Mouse (Mus musculus): Measurements from ENCODE around the gene Csrp3. TPM values are rescaled to one million over a fixed set of nuclear protein-coding genes. Genes with fewer than 3 reads are reported as not detected.

Csrp3 gene
- polyA plus RNA-seq, 1 experiment from 2014 or later: 0.96 TPM

DNA sequence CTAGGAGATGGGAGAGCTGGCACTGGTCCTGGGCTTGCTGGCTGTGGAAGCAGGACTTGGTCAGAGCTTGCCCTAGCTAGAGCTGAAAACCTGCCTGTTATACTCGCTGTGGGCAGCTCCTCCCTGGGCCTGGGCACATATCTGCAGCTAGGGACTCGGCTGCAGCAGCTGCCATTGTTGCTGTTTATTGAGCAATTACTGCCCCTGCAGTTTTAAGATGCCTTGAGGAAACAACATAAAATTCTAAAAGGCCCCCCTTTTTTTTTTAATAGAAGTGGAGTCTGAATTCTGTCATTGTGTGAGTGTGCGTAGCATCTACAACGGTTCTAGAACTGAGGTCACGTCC, 36.4 kb upstream of the Csrp3 start:
- H3K27me3 ChIP-seq (ENCODE audit: control insufficient read depth, insufficient read depth, low read length): peaks cover 9% of the 10 kb centered on the region
- no peaks in the 10 kb centered on the region for H3K36me3 ChIP-seq (ENCODE audit: control insufficient read depth, insufficient read depth, low read length)
- no peak for ATAC-seq (ENCODE audit: low read depth)
- H3K27ac ChIP-seq (ENCODE audit: low read depth, low read length): no peak overlapping the region
- H3K9ac ChIP-seq (replicated peaks; ENCODE audit: low read depth, low read length): no peak overlapping the region
- H3K4me2 ChIP-seq (ENCODE audit: low read depth, low read length): no peak overlapping the region
- H3K9me3 ChIP-seq (ENCODE audit: control insufficient read depth, low read length): no peaks in the 10 kb centered on the region
- no peak overlapping the region for H3K4me3 ChIP-seq (ENCODE audit: low read depth, low read length)
- H3K4me1 ChIP-seq (ENCODE audit: control insufficient read depth, insufficient read depth, low read length): peaks cover 2% of the 10 kb centered on the region; the same call in 1 of the 2 replicates
- WGBS: 34% methylated on average over 5 of the region's 5 CpGs

DNA sequence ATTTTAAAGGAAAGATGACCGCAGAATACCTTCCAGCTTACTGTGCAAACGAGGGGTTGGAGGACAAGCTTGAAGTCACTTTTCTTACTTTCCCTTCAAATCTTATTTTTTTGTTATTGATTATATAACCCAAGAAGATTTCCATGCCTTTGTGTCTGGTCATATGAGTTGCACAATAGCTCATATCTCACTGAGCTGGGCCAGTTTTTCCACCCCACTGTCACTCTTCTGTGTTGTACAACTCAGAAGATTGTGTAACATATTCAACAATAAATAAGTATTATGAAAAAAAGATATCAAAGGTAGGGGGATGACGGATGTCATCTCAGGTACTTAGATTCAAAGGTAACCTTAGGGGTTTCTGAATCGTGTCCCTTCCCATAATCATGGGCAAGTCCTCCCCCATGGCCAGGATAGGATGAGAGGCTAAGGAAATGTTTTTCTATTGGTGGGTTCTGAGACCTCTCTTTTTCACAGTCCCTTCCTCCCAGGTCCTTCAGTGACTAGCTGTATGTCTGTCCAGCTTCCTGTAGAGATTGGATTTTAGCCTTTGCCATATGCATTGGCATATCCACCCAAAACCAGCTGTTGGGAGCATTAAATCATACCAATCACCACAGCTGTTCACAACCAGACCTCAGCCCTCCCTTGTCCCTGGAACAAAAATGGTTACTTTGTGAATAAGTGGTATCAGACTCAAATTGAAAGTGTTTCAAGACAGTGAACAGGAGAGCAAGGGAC, 35.9 kb upstream of the Csrp3 start:
- no peak overlapping the region for H3K4me2 ChIP-seq (ENCODE audit: low read depth, low read length)
- H3K4me3 ChIP-seq (ENCODE audit: low read depth, low read length): no peak overlapping the region
- peaks cover 2% of the 10 kb centered on the region; the same call in 1 of the 2 replicates for H3K4me1 ChIP-seq (ENCODE audit: control insufficient read depth, insufficient read depth, low read length)
- H3K27me3 ChIP-seq (ENCODE audit: control insufficient read depth, insufficient read depth, low read length): peaks cover 9% of the 10 kb centered on the region
- no peak for ATAC-seq (ENCODE audit: low read depth)
- H3K27ac ChIP-seq (ENCODE audit: low read depth, low read length): no peak overlapping the region
- 87% methylated on average over 4 of the region's 4 CpGs for WGBS
- H3K36me3 ChIP-seq (ENCODE audit: control insufficient read depth, insufficient read depth, low read length): no peaks in the 10 kb centered on the region
- H3K9me3 ChIP-seq (ENCODE audit: control insufficient read depth, low read length): no peaks in the 10 kb centered on the region
- no peak overlapping the region for H3K9ac ChIP-seq (replicated peaks; ENCODE audit: low read depth, low read length)

DNA sequence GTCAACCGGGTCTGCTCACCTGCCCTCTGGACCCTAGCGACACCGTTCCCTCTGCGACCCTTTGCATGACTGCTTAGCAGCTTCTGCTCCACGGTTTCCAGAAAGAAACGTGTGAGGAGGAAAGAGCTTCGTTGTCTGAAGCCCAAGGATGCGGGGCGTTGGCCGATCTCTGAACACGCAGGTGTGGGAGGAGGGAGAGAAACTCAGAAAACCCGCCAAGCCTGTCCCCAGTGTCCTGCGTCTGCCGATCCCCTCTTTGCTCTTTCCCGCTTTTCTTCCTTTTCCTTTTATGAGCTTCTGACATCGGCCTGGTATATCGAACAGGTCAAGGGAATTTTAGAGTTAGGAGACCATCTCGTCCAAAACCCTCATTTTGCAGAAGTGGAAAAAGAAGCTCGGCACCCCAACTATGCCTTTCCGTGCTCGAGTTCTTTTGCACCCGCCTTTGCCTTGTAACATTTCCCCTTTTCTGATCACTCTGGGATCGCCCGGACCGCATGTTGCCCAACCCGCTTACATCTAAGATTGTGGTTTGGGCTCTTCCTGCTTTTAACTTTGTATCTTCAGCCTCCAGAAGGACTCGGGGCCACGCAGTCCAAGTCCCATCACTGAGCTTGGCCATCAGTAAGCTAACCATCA, 34.3 kb upstream of the Csrp3 start:
- no peak overlapping the region for H3K27ac ChIP-seq (ENCODE audit: low read depth, low read length)
- H3K4me1 ChIP-seq (ENCODE audit: control insufficient read depth, insufficient read depth, low read length): peaks cover 2% of the 10 kb centered on the region; the same call in 1 of the 2 replicates
- H3K9me3 ChIP-seq (ENCODE audit: control insufficient read depth, low read length): no peaks in the 10 kb centered on the region
- H3K9ac ChIP-seq (replicated peaks; ENCODE audit: low read depth, low read length): no peak overlapping the region
- H3K36me3 ChIP-seq (ENCODE audit: control insufficient read depth, insufficient read depth, low read length): no peaks in the 10 kb centered on the region
- H3K27me3 ChIP-seq (ENCODE audit: control insufficient read depth, insufficient read depth, low read length): peaks cover 9% of the 10 kb centered on the region
- peak overlapping the region; percentile 100 for H3K4me2 ChIP-seq (ENCODE audit: low read depth, low read length)
- peak overlapping the region; percentile 67 for H3K4me3 ChIP-seq (ENCODE audit: low read depth, low read length)
- no peak for ATAC-seq (ENCODE audit: low read depth)
- 2% methylated on average over 28 of the region's 28 CpGs for WGBS

DNA sequence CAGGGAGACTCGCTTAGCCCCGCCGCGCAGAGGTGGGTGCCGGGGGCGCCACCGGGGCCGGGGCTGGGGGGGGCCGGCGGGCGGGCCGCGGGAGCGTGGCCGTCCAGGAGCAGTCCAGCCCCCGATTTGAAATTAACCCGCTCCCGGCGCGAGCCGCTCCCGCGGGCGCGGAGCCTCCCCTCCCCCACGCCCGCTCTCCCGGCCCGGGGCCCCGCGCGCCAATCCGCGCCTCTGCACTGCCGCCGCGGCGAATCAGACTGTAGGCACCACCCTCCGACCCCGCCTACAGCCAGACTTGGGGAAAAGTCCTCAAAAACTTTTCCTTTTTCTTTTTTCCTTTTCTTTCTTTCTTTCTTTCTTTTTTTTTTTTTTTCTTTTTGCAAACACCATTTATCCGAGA, 33.7 kb upstream of the Csrp3 start, which contains the start of gene E2f8:
Gene E2f8, minus strand, starts transcription at position 111 of the 400 bp plus-strand sequence.
- H3K9me3 ChIP-seq (ENCODE audit: control insufficient read depth, low read length): no peaks in the 10 kb centered on the region
- peak; percentile 80 for ATAC-seq (ENCODE audit: low read depth)
- H3K4me2 ChIP-seq (ENCODE audit: low read depth, low read length): peak within 1 kb of the TSS; percentile 100
- peak within 1 kb of the TSS; percentile 67 for H3K4me3 ChIP-seq (ENCODE audit: low read depth, low read length)
- no peak within 1 kb of the TSS for H3K27ac ChIP-seq (ENCODE audit: low read depth, low read length)
- no peaks in the 10 kb centered on the region for H3K36me3 ChIP-seq (ENCODE audit: control insufficient read depth, insufficient read depth, low read length)
- under 1% methylated on average over 34 of the region's 41 CpGs for WGBS
- peaks cover 9% of the 10 kb centered on the region for H3K27me3 ChIP-seq (ENCODE audit: control insufficient read depth, insufficient read depth, low read length)
- peaks cover 2% of the 10 kb centered on the region; the same call in 1 of the 2 replicates for H3K4me1 ChIP-seq (ENCODE audit: control insufficient read depth, insufficient read depth, low read length)
- peak within 1 kb of the TSS; percentile 34; the same call in 1 of the 2 replicates for H3K9ac ChIP-seq (replicated peaks; ENCODE audit: low read depth, low read length)

DNA sequence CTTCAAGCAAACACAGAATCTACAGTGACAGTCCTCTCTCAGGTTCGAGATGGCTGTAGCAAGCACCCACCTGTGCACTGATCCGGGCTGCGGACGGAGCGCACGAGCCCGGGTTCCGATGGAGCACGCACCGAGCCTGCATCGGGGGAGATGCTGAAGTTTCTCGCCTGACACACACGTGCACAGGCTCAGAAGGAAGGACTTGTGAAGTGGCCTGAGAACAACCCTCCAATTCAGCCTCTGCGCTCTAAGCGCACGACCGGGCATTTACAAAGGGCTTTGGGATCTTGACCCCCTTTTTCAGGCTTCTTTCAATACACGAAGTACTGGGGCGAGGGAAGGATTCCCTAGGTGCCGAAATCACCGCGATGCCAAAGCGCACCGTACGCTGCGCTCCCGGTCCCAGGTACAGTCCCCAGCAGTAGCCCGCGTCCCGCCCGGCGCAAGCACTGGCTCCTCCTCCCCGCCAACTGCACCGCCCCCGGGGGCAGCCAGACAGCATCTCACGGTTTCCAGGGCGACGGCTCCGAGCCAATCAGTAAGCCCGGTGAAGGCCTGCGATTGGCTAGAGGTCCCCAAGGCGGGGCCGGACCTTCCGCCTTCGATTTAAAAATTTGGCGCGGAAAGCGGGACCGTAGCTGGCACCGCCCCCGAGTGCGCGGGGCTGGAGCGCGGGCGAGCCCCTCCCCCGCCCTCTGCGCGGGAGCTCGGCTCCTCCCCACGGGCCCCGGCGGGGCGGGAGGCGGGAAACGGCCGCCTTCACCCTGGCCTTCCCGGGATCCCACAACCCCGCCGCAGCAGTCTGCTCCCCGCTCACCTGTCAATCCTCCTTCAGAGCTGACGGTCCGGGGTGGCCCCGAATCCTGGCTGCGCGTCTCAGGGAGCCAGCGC, 33.0 kb upstream of the Csrp3 start:
- Histone ChIP-seq H3K36me3 (ENCODE audit: control insufficient read depth, insufficient read depth, low read length) (no peaks in the 10 kb centered on the region), H3K9ac (replicated peaks; ENCODE audit: low read depth, low read length) (peak overlapping the region; percentile 34; the same call in 1 of the 2 replicates), H3K4me2 (ENCODE audit: low read depth, low read length) (peak overlapping the region; percentile 100), H3K4me3 (ENCODE audit: low read depth, low read length) (peak overlapping the region; percentile 67), H3K4me1 (ENCODE audit: control insufficient read depth, insufficient read depth, low read length) (peaks cover 2% of the 10 kb centered on the region; the same call in 1 of the 2 replicates), H3K9me3 (ENCODE audit: control insufficient read depth, low read length) (no peaks in the 10 kb centered on the region), H3K27me3 (ENCODE audit: control insufficient read depth, insufficient read depth, low read length) (peaks cover 9% of the 10 kb centered on the region), H3K27ac (ENCODE audit: low read depth, low read length) (no peak overlapping the region)
- WGBS: under 1% methylated on average over 73 of the region's 77 CpGs
- peak; percentile 99 for ATAC-seq (ENCODE audit: low read depth)

DNA sequence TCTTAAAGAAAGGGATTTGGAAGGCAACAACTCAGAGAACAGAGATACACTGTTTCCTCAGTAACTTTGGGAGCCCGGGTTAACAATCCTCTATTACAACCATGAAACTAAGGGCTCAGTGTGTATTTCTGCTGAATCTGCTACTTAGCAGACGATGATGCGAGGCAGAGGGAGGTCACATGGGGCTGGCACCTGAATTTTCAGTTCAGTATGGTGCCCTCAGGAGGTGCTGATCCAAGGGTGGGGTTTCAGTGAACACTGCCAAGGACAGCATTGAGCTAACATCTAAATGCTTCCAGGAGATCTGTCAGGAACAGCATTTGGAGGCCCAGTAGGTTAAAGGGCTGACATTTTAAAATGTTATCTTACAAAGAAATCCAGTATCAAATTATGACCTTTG, 31.7 kb upstream of the Csrp3 start:
- WGBS: 44% methylated on average over 3 of the region's 3 CpGs
- no peak overlapping the region for H3K4me2 ChIP-seq (ENCODE audit: low read depth, low read length)
- no peak for ATAC-seq (ENCODE audit: low read depth)

DNA sequence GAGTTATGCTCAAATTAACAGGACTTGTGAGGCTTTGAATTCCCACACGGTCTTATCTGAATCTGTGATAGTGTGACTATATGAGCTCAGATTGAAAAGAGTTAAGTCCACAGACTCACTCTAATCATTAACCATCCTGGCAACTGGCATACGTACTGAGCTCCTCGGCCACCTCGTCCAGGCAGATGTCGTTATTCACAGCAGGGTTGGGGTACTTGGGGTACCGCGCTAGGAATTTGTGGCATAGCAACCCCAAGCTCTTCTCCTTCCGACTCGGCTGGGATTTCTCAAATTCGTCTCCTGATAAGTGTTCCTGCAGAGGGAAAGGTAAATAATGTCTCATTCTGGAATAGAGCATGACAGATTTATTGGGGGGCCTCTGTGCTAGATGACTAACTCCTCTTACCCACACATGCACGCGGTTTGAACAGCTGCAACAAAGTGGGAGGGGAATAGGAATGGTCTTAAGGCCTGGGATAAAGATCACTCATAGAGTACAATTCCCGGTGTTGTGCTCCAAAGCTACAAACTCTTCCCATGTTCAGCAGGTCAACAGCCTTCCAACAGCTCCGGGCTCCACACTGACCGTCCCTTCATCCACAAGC, 30.1 kb upstream of the Csrp3 start:
- 54% methylated on average over 15 of the region's 15 CpGs for WGBS
- H3K9ac ChIP-seq (replicated peaks; ENCODE audit: low read depth, low read length): no peak overlapping the region
- no peaks in the 10 kb centered on the region for H3K9me3 ChIP-seq (ENCODE audit: control insufficient read depth, low read length)
- no peak for ATAC-seq (ENCODE audit: low read depth)
- no peak overlapping the region for H3K4me3 ChIP-seq (ENCODE audit: low read depth, low read length)
- H3K27me3 ChIP-seq (ENCODE audit: control insufficient read depth, insufficient read depth, low read length): peaks cover 8% of the 10 kb centered on the region
- peaks cover 2% of the 10 kb centered on the region; the same call in 1 of the 2 replicates for H3K4me1 ChIP-seq (ENCODE audit: control insufficient read depth, insufficient read depth, low read length)
- H3K4me2 ChIP-seq (ENCODE audit: low read depth, low read length): no peak overlapping the region
- no peaks in the 10 kb centered on the region for H3K36me3 ChIP-seq (ENCODE audit: control insufficient read depth, insufficient read depth, low read length)
- no peak overlapping the region for H3K27ac ChIP-seq (ENCODE audit: low read depth, low read length)

More for the DNA sequence above, 31.7 kb upstream of the Csrp3 start:
- H3K9me3 ChIP-seq (ENCODE audit: control insufficient read depth, low read length): no peaks in the 10 kb centered on the region
- H3K4me3 ChIP-seq (ENCODE audit: low read depth, low read length): no peak overlapping the region
- peaks cover 9% of the 10 kb centered on the region for H3K27me3 ChIP-seq (ENCODE audit: control insufficient read depth, insufficient read depth, low read length)
- H3K36me3 ChIP-seq (ENCODE audit: control insufficient read depth, insufficient read depth, low read length): no peaks in the 10 kb centered on the region
- H3K9ac ChIP-seq (replicated peaks; ENCODE audit: low read depth, low read length): no peak overlapping the region
- peaks cover 2% of the 10 kb centered on the region; the same call in 1 of the 2 replicates for H3K4me1 ChIP-seq (ENCODE audit: control insufficient read depth, insufficient read depth, low read length)
- no peak overlapping the region for H3K27ac ChIP-seq (ENCODE audit: low read depth, low read length)

DNA sequence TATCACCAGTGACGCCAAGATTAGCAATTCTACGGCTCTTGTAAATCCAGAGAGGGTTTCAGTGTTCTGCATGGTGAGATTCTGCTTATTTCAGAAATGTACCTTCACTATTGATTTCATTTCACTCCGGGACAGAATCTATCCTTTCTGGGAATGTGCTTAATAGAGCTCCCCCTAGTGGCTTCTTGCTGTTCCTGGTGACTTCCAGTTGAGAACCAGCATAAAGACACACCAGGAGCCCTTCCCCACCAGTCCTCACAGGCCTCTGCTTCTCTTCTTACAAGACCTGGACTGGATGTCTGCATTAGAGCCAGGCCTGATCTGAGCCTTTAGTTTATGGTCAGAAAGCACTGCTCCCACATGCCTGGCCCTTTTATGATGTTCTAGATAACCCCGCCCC, 28.7 kb upstream of the Csrp3 start:
- Histone ChIP-seq H3K4me1 (ENCODE audit: control insufficient read depth, insufficient read depth, low read length) (0 out of 2 replicates have a peak, but pooled peaks cover 2% of the 10 kb centered on the region), H3K4me2 (ENCODE audit: low read depth, low read length) (no peak overlapping the region), H3K9ac (replicated peaks; ENCODE audit: low read depth, low read length) (no peak overlapping the region), H3K36me3 (ENCODE audit: control insufficient read depth, insufficient read depth, low read length) (no peaks in the 10 kb centered on the region), H3K27me3 (ENCODE audit: control insufficient read depth, insufficient read depth, low read length) (peaks cover 3% of the 10 kb centered on the region; the same call in 1 of the 2 replicates), H3K4me3 (ENCODE audit: low read depth, low read length) (no peak overlapping the region), H3K9me3 (ENCODE audit: control insufficient read depth, low read length) (no peaks in the 10 kb centered on the region), H3K27ac (ENCODE audit: low read depth, low read length) (no peak overlapping the region)
- no peak for ATAC-seq (ENCODE audit: low read depth)
- 72% methylated on average over 4 of the region's 4 CpGs for WGBS

Data from neural tube, embryonic 14.5 days (tissue).